Mouse (Mus musculus) forebrain, embryonic 15.5 days (tissue): ENCODE measurements around the gene Ccdc173. TPM values are rescaled to one million over a fixed set of nuclear protein-coding genes. Genes with fewer than 3 reads are reported as not detected.
A peak's percentile ranks its signal among the peaks of the same experiment; 100 is the strongest.

Source experiments
- ATAC-seq: fragments of 200-750 bp; cut with Nextera tagmentation; replicated peaks from 2 replicates; pipeline ENCODE4 v1.8.0; 2017; ENCODE audit warnings: mild to moderate bottlenecking, moderate TSS enrichment, moderate library complexity
- H3K27ac ChIP-seq: fragments of 300-500 bp; sonication (generic); replicated peaks from 2 replicates; pipeline ENCODE4 v1.5.1; 2015; ENCODE audit warnings: mild to moderate bottlenecking, inconsistent platforms
- H3K27me3 ChIP-seq: fragments of 300-500 bp; sonication (generic); 2 replicates; pipeline ENCODE4 v1.6.1; 2015; ENCODE audit warnings: inconsistent platforms
- H3K36me3 ChIP-seq: fragments of 300-500 bp; sonication (generic); 2 replicates; pipeline ENCODE4 v1.6.1; 2015; ENCODE audit warnings: mild to moderate bottlenecking, inconsistent platforms
- H3K4me1 ChIP-seq: fragments of 300-500 bp; sonication (generic); 2 replicates; pipeline ENCODE4 v1.6.1; 2015; ENCODE audit warnings: inconsistent platforms
- H3K4me2 ChIP-seq: fragments of 300-500 bp; sonication (generic); replicated peaks from 2 replicates; pipeline ENCODE4 v1.6.1; 2015; ENCODE audit warnings: mild to moderate bottlenecking, inconsistent platforms
- H3K4me3 ChIP-seq: fragments of 300-500 bp; sonication (generic); 2 replicates; pipeline ENCODE4 v1.5.1; 2015; ENCODE audit warnings: mild to moderate bottlenecking, inconsistent platforms
- H3K9ac ChIP-seq: fragments of 300-500 bp; sonication (generic); replicated peaks from 2 replicates; pipeline ENCODE4 v1.6.1; 2015; ENCODE audit warnings: mild to moderate bottlenecking, inconsistent platforms
- H3K9me3 ChIP-seq: fragments of 300-500 bp; sonication (generic); 2 replicates; pipeline ENCODE4 v1.6.1; 2016; ENCODE audit warnings: inconsistent platforms
- WGBS: fragments of 180-500 bp; shearing (Covaris S2); methylation state at CpG from one replicate; pipeline ENCODE4 v1.1.7; 2015; ENCODE audit warnings: mixed read lengths; 5-methylcytosine and 5-hydroxymethylcytosine counted together
- polyA plus RNA-seq: library from polyadenylated mRNA; unstranded; fragments of >200 nt; fragmentation: Nextera tagmentation; extraction: Ambion mirVana; gene quantifications from 2 replicates; pipeline ENCODE4 v1.2.1, GENCODE M21; 2015

Gene Ccdc173
- polyA plus RNA-seq, 1 experiment from 2014 or later, result 3.1 TPM

DNA sequence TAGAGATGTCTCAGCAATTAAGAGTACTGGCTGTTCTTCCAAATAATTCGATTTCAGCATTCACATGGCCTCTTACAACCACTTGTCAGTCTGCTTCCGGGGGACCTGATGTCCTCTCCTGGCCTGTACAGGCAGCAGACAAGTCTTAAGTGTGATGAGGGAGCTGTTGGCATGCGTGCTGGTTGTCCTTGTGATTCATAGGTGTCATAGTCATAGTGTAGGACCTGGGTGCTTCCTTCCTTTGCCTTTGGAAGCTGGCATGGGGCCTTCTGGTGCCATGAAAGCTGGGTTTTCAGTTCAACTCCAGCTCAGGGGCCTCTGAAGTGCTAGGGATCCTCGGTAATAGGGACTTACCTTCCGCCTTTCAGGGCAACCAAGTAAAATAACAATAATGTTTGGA lies 75.2 kb downstream of the Ccdc173 start:
- Histone ChIP-seq H3K9me3 (no peaks in the 10 kb centered on the region), H3K27me3 (no peaks in the 10 kb centered on the region), H3K4me1 (peaks cover 13% of the 10 kb centered on the region), H3K4me3 (no peak overlapping the region), H3K36me3 (no peaks in the 10 kb centered on the region), H3K9ac (no peak overlapping the region), H3K27ac (no peak overlapping the region), H3K4me2 (no peak overlapping the region)
- no peak for ATAC-seq
- WGBS, result 83% methylated on average over 5 of the region's 5 CpGs

DNA sequence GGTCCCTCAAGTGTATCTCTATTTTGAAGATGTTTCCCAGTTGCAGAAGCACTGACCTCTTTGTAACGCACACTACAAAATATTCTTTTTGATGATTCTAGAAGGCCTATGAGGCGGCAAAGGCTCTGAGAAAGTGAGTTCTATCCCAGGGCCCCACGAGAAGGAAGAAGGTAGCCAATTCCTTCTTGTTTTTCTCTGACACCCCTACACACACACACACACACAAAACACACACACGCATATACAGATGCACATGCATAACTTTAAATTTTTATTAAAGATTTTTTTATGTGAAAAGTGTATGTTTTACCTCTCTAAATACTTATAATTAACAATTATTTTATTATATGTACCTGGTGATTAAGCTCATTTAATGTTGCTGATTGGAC lies 75.8 kb downstream of the Ccdc173 start:
- H3K9ac ChIP-seq, result no peak overlapping the region
- no peak overlapping the region for H3K27ac ChIP-seq
- WGBS, result 33% methylated on average over 4 of the region's 4 CpGs
- no peaks in the 10 kb centered on the region for H3K27me3 ChIP-seq
- peak overlapping the region; percentile 67 for H3K4me3 ChIP-seq
- no peak; the same call in 1 of the 2 replicates for ATAC-seq
- no peaks in the 10 kb centered on the region for H3K9me3 ChIP-seq
- peaks cover 13% of the 10 kb centered on the region for H3K4me1 ChIP-seq
- H3K4me2 ChIP-seq, result peak overlapping the region; percentile 65
- no peaks in the 10 kb centered on the region for H3K36me3 ChIP-seq

DNA sequence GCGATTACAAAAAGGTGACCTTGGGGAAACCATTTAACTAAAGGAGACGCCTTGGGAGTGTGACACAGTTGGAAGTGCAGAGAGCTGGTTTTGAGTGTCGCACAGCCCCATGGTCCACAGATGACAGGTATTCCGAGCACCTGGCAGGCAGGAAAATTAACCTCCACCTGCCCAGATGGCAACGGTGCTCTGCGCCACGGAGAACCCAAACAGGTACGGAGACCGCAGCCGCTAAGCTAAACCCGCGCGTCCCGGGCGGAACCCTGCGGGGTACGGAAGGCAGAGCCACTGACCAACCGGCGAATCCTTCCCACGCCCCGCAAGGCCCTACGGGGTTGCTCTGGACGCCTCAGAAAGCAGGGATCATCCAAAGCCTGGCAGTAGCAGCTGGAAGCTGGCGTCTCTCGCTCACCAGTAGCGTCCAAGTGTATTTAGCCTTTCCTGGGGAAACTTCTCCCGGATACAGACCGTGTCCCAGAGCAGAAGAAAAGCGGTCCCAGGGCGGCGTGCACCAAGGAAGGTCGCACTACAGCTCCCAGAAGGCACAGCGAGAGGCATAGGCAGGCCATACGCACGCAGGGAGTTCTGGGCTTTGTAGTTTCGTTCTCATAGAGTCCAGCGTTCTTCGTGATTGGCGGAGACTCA lies 76.3 kb downstream of the Ccdc173 start, which contains the start of gene Fastkd1:
Fastkd1 (minus strand) TSS at position 536 of the 645 bp plus-strand sequence.
- H3K36me3 ChIP-seq, result peaks cover 3% of the 10 kb centered on the region; the same call in 1 of the 2 replicates
- H3K4me3 ChIP-seq, result peak within 1 kb of the TSS; percentile 67
- H3K9ac ChIP-seq, result peak within 1 kb of the TSS; percentile 62
- no peaks in the 10 kb centered on the region for H3K9me3 ChIP-seq
- under 1% methylated on average over 39 of the region's 39 CpGs for WGBS
- H3K4me1 ChIP-seq, result peaks cover 13% of the 10 kb centered on the region
- ATAC-seq, result peak; percentile 99
- H3K27me3 ChIP-seq, result no peaks in the 10 kb centered on the region
- peak within 1 kb of the TSS; percentile 65 for H3K4me2 ChIP-seq
- no peak within 1 kb of the TSS for H3K27ac ChIP-seq

DNA sequence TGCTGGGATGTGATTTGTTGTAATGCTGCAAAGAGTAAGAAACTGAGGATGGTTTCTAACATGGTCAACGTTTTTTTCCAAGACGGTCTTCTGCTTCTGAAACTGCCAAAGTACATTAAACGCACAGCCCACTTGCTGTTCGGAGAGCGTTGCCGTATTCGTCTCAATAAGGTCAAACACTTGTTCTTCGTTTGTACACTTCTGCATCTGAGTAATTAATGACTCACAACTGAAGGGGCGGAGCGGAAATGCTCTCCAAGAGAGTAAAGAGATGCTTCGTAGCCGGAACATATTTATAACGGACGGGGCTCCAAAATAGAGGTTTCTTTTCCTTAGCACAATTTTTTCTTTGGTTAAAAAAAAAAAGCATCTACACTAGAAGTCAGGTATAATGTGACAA lies 77.2 kb downstream of the Ccdc173 start:
- 76% methylated on average over 14 of the region's 14 CpGs for WGBS
- Histone ChIP-seq H3K36me3 (peaks cover 7% of the 10 kb centered on the region), H3K9me3 (no peaks in the 10 kb centered on the region), H3K27ac (no peak overlapping the region), H3K4me2 (peak overlapping the region; percentile 65; the same call in 1 of the 2 replicates), H3K4me1 (peaks cover 13% of the 10 kb centered on the region), H3K27me3 (no peaks in the 10 kb centered on the region), H3K4me3 (peak overlapping the region; percentile 67), H3K9ac (no peak overlapping the region)
- ATAC-seq, result no peak

Other genes with a start within 250 kb of the Ccdc173 start
- gene Lrp2, start 203.5 kb downstream of the Ccdc173 start, polyA plus RNA-seq, result 0.24 and 0.47 TPM in 2 replicates
- 20.0 and 21.7 TPM in 2 replicates for gene Bbs5, start 142.4 kb downstream of the Ccdc173 start, polyA plus RNA-seq
- 0.20 and 0.25 TPM in 2 replicates for gene Klhl41, start 119.5 kb downstream of the Ccdc173 start, polyA plus RNA-seq
- 14.2 and 15.4 TPM in 2 replicates for gene Fastkd1, start 76.1 kb downstream of the Ccdc173 start, polyA plus RNA-seq
- gene Ppig, start 67.0 kb downstream of the Ccdc173 start, polyA plus RNA-seq, result 129 and 138 TPM in 2 replicates
- gene Phospho2, start within 50 bp of the Ccdc173 start, polyA plus RNA-seq, result 36.7 and 38.5 TPM in 2 replicates
- gene Klhl23, start 32.4 kb upstream of the Ccdc173 start, polyA plus RNA-seq, result 64.5 TPM in 2 replicates
- 299 and 312 TPM in 2 replicates for gene Ssb, start 72.0 kb upstream of the Ccdc173 start, polyA plus RNA-seq
- 27.2 and 34.6 TPM in 2 replicates for gene Mettl5, start 96.0 kb upstream of the Ccdc173 start, polyA plus RNA-seq
- gene Ubr3, start 107.7 kb upstream of the Ccdc173 start, polyA plus RNA-seq, result 15.2 and 16.2 TPM in 2 replicates
- gene Myo3b, start 249.6 kb upstream of the Ccdc173 start, polyA plus RNA-seq, result 0.22 and 0.24 TPM in 2 replicates